Mouse (Mus musculus) cortical plate, adult 2 months (tissue): ENCODE data around the gene Syt13. TPM values are rescaled to one million over a fixed set of nuclear protein-coding genes. Genes with fewer than 3 reads are reported as not detected.

ENCODE experiments used
- H3K27ac ChIP-seq: fragments of 200-500 bp; 2 replicates; pipeline ENCODE4 v1.5.1; 2012; ENCODE audit warnings: low read length, control low read depth, inconsistent platforms; ENCODE audit not compliant: insufficient read depth
- H3K4me1 ChIP-seq: fragments of 200-500 bp; 2 replicates; pipeline ENCODE4 v1.6.1; 2011; ENCODE audit warnings: low read length; ENCODE audit not compliant: control insufficient read depth, insufficient read depth
- H3K4me3 ChIP-seq: fragments of 200-500 bp; 2 replicates; pipeline ENCODE4 v1.5.1; 2011; ENCODE audit warnings: mild to moderate bottlenecking, low read length, control low read depth; ENCODE audit not compliant: insufficient read depth
- CTCF ChIP-seq: fragments of 200-500 bp; IDR thresholded peaks from 2 replicates; pipeline ENCODE4 v1.5.1; 2011; ENCODE audit warnings: mild to moderate bottlenecking, control low read depth, low read length; ENCODE audit not compliant: insufficient read depth; ENCODE audit errors: extremely low read depth
- POLR2A ChIP-seq: fragments of 200-500 bp; IDR thresholded peaks from 2 replicates; pipeline ENCODE4 v1.6.1; 2011; ENCODE audit warnings: mild to moderate bottlenecking, low read length, control low read depth; ENCODE audit not compliant: insufficient read depth; ENCODE audit errors: extremely low read depth
- polyA plus RNA-seq: library from polyadenylated mRNA; depleted of rRNA; stranded (reverse); fragments of >200 nt; gene quantifications from 2 replicates; pipeline ENCODE4 v1.2.3, GENCODE M21; 2012

Syt13 gene
- polyA plus RNA-seq, 1 experiment: 146 TPM

DNA sequence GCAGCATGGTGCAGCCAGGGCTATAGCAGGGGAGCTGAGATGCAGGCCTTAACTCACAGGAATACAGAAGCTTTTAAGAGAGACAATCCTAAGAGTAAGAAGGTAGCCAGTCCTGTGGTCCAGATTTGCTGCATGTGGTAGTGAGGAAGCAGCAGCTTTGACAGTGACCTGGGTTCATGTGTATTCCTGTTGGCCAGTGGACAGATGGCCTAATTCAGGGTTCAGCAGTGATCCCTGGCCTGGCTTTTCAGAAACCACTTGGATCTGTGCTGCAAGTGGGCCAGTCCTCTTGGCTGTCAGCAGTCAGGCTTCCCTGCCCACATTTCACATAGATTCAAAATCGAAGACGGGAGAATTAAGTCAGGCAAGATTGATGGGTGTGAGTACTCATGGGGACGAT is 26.6 kb downstream of the Syt13 start:
- Histone ChIP-seq H3K4me3 (no peak overlapping the region), H3K27ac (peak overlapping the region; percentile 81), H3K4me1 (peaks cover 11% of the 10 kb centered on the region)
- TF ChIP-seq CTCF (no peak), POLR2A (no peak)

DNA sequence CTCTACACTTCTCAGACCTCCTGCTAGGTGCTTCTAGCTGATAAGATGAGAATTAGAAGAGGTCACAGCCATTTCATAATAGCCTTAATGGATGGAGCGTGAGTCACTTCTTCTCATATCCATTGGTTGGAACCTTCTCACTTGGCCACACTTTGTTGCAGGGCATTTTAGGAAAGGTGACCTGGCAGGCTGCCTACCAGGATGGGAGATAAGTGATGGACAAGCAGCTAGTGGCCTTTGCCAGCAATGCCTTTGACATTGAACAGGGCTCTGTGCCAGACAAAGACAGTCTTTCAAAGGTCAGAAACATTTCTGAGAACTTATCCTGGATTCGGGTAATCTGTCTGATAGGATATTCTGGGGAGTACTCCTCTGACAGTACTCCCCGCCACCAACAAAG is 28.5 kb downstream of the Syt13 start:
- H3K4me1 ChIP-seq: peaks cover 16% of the 10 kb centered on the region
- no peak for TF ChIP-seq POLR2A
- no peak for TF ChIP-seq CTCF
- no peak overlapping the region for H3K4me3 ChIP-seq
- no peak overlapping the region for H3K27ac ChIP-seq

DNA sequence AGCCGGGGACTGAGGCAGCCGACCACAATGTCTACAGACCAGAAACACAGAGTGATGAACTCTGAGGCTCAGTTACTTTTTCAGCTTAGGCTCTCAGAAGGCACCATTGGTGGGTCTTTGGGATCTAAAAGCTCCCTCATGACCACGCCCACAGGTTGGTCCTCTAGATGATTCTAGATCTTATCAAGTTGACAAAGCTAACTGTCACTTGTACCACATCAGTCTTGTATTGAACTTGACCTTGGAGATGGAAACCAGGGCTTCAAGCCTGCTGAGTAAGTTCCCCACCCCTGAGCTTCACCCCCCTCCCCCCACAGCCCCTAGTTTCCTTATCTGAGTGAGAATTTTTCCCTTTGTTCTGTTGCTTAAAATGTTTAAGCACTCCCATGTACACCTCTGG is 29.5 kb downstream of the Syt13 start:
- Histone ChIP-seq H3K4me1 (peaks cover 19% of the 10 kb centered on the region), H3K4me3 (no peak overlapping the region), H3K27ac (no peak overlapping the region)
- TF ChIP-seq POLR2A: no peak
- TF ChIP-seq CTCF: no peak

DNA sequence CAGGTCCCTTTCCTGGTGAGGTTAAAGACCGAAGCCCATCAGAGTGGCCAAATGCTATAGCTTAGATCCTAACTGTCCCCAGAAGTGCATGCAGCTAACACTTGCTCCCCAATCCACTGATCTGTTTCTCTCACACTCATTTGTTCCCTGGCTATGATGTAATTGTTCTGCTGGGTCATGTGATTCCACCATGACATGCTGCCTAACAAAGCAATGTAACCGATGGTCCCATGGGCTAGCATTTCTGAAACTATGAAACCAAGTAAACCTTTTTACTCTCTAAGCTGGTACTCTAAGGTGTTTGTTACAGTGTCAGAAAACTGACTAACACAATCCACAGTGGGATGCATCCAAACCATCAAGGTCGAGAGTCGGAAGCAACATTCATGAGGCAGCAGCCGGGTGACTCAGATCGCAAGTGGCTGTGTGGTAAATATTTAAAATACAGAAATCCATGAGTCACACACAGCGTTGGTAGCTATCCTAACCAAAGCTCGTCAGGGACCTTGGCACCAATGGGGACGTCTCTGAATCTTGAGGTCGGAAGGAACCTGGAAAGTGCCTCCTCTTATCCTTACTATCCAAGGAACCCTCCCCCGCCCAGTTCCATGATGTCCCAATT is 30.3 kb downstream of the Syt13 start:
- Histone ChIP-seq H3K27ac (no peak overlapping the region), H3K4me1 (peaks cover 17% of the 10 kb centered on the region), H3K4me3 (no peak overlapping the region)
- TF ChIP-seq POLR2A: no peak
- TF ChIP-seq CTCF: no peak

DNA sequence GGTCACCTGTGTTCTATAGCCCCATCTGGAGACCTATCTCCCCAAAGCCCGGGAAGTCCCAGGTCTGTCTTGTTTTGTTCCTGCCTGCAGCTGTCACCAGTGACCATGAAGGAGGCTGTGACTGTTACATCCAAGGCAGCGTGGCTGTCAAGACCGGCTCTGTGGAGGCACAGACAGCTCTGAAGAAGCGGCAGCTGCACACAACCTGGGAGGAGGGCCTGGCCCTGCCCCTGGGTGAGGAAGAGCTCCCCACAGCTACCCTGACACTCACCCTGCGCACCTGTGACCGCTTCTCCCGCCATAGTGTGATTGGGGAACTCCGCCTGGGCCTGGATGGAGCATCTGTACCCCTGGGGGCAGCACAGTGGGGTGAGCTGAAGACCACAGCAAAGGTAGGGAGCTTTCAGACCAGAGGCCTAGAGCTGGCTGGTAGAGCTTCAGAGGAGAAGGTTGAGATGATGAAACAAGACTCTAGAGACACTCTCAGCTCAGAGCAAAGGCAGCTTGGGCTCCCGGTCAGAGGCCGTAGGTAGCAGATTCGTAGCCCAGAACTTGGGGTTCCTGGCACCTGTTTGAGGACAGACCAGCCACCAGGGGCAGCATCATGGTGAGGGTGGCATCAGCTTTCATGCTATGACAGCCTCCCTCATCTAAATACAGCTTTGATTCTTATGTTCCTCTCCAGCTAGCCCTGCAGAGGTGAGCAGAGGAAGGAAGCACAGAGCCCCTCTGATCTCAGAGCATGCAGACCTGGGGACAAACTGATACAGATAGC is 31.1 kb downstream of the Syt13 start:
- Histone ChIP-seq H3K27ac (no peak overlapping the region), H3K4me1 (peaks cover 13% of the 10 kb centered on the region), H3K4me3 (no peak overlapping the region)
- no peak for TF ChIP-seq POLR2A
- 0 out of 2 replicates have a peak, but pooled peaks have one; percentile 11 for TF ChIP-seq CTCF

DNA sequence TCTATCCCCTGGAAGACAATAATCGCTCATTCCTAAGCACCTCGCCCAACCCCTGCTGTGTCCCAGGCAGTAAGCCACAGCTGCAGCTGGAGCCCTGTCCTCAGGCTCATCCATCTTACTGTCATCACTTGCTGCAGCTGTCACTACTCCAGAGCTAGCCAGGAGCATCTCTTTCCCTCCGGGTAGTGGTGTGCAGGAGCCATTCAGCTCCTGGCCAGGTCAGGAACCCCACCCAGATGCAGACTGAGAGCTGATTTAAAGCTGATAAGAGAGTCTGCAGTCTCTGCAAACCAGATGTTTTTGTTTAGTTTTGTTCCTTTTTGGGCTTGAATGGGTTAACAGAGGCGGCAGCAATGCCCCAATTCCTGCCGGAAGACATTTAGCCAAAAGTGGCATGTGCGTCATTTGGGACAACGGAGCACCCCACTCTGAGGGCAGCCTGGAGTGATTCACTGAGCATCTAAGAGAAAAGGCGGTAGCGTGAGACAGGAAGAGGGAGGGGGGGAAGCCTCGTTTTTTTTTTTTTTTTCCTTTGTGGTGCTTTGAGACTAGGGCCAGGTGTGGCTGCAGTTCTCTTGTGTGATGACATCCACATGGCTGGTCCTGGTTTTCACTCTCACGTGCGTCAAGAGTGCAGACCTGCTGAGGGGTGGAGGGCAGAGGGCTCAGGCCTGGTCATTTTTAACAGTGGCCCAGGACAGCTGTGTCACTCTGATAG is 33.2 kb downstream of the Syt13 start:
- TF ChIP-seq POLR2A: no peak
- no peak for TF ChIP-seq CTCF
- Histone ChIP-seq H3K4me3 (no peak overlapping the region), H3K27ac (peak overlapping the region; percentile 24; the same call in 1 of the 2 replicates), H3K4me1 (peaks cover 9% of the 10 kb centered on the region)

DNA sequence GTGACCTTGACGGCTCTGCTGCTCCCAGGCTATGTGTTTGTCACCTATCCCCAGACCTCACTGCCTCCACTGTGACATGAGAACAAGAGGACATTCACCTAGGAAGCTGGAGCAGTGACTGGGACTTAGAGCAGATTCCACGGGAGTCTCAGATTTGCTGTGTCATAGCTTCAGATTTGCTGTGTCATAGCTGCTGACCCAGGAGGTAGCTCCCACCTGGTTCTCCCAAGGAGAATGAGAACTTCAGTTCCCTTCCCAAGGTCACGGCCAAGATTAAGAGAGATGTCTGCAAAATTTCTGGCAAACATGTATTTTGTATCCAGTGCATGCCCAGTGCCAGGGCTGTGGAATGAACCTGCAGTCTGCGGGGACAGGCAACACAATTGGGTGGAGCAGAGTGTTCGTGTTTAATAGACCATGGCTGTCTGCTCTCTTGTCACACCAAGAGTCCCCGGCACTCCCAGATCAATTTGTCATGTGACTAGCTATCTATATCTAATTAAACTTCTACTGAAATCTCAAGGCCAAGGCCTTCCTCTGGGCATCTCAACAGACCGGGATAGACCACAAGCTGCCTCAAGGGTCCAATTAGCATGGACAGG is 33.9 kb downstream of the Syt13 start:
- Histone ChIP-seq H3K4me3 (no peak overlapping the region), H3K4me1 (peaks cover 9% of the 10 kb centered on the region), H3K27ac (peak overlapping the region; percentile 24; the same call in 1 of the 2 replicates)
- TF ChIP-seq CTCF (no peak), POLR2A (no peak)

DNA sequence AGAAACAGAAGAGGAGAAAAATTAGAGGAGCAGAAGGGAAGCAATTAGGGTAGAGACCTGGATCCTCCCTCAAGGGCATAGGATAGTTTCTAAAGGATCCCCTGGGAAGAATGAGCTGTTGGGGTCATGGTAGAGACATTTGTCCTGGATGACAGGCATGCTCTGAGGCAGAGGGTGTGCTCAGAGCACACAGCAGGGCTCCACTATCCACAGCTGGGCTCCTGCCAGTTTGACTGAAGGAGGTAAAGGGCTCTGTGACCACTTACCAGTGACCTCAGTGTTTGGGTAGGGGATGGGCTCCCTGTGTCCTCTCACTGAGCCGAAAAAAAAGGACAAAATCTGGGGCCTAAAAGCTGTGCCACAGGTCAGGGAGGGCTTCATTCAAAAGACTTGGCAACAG is 34.6 kb downstream of the Syt13 start:
- no peak overlapping the region for H3K27ac ChIP-seq

DNA sequence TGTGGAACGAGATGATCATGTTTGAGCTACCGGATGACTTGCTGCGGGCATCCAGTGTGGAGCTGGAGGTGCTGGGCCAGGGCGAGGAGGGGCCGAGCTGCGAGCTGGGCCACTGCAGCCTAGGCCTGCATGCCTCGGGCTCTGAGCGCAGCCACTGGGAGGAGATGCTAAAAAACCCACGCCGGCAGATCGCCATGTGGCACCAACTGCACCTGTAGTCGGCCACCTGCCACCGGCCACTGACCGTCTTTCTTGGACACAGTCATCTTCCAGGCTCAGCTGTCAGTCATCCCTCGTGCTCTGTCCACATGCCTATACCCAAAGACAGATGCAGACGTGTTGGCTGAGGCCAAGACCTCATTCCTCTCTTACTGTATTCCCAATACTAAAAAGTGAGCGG is 38.6 kb downstream of the Syt13 start:
- Histone ChIP-seq H3K4me3 (no peak overlapping the region), H3K27ac (no peak overlapping the region), H3K4me1 (peaks cover 3% of the 10 kb centered on the region; the same call in 1 of the 2 replicates)
- TF ChIP-seq POLR2A: no peak
- no peak for TF ChIP-seq CTCF

More for the DNA sequence above, 34.6 kb downstream of the Syt13 start:
- TF ChIP-seq CTCF: no peak
- TF ChIP-seq POLR2A: no peak
- Histone ChIP-seq H3K4me3 (no peak overlapping the region), H3K4me1 (peaks cover 10% of the 10 kb centered on the region)
